Mouse (Mus musculus) brain, embryonic 14.5 days (tissue): ENCODE measurements around the gene Letm1.

Experiments used
- CTCF ChIP-seq: fragments of 200-500 bp; IDR thresholded peaks from 2 replicates; pipeline ENCODE4 v1.5.1; 2012; ENCODE audit warnings: inconsistent platforms, mild to moderate bottlenecking, moderate library complexity, borderline replicate concordance; ENCODE audit not compliant: insufficient read depth, insufficient read length; ENCODE audit errors: extremely low read depth
- POLR2A ChIP-seq: fragments of 200-500 bp; IDR thresholded peaks from 2 replicates; pipeline ENCODE4 v1.6.1; 2012; ENCODE audit warnings: mild to moderate bottlenecking, inconsistent platforms, borderline replicate concordance; ENCODE audit not compliant: poor library complexity, insufficient read depth, insufficient read length, severe bottlenecking; ENCODE audit errors: extremely low read depth

- TF ChIP-seq CTCF: no peak
- TF ChIP-seq POLR2A: no peak
Measured at GRCm38 (mm10) chr5:33740548-33740947, 42.1 kb downstream of the Letm1 start.
